Mouse (Mus musculus): Measurements from ENCODE around the gene Pcp2.

GRCm38 (mm10) chr8:3625445-3625844 is at the start of gene Pcp2:
- TF ChIP-seq POLR2A (IDR thresholded peaks at IDR 0.05; ENCODE audit: low read depth, low read length) (no peak), CTCF (IDR thresholded peaks at IDR 0.05; ENCODE audit: extremely low read depth, insufficient read depth, insufficient read length, insufficient replicate concordance) (no peak)
